Mouse (Mus musculus) megakaryocyte, adult 5-6 weeks (primary cell): ENCODE data around the gene Bri3bp. TPM values are rescaled to one million over a fixed set of nuclear protein-coding genes. Genes with fewer than 3 reads are reported as not detected.
"Not testable (repeated sequence)": the region's sequence is repeated elsewhere in the genome, so short reads cannot be mapped to it uniquely, and the experiment has no call there.

Experiments used
- ATAC-seq: 2 replicates; pipeline ENCODE4 v1.8.0; 2016; ENCODE audit warnings: mild to moderate bottlenecking, inconsistent platforms; ENCODE audit not compliant: poor library complexity, severe bottlenecking
- total RNA-seq, 2 experiments: library from RNA; stranded (forward) in 1 of 2; stranded (reverse) in 1 of 2; fragments of 153-499, 151-499 nt in 1 of 2; fragments of 221-1000, 200-1000 nt in 1 of 2; gene quantifications; 2 replicates each; pipeline versions ENCODE4 v1.2.3 to v1.2.4; 2015 to 2017

The Bri3bp gene
- total RNA-seq, 2 experiments from 2014 or later, result 19.7 to 49.2 TPM

- peak; percentile 7 for ATAC-seq
Measured at GRCm38 (mm10) chr5:125408842-125409241, 32.5 kb upstream of the Bri3bp start.

- ATAC-seq, result no peak
Measured at GRCm38 (mm10) chr5:125409348-125410090, 31.8 kb upstream of the Bri3bp start.

- ATAC-seq, result peak; percentile 69
Measured at GRCm38 (mm10) chr5:125411972-125412530, 29.3 kb upstream of the Bri3bp start.

GRCm38 (mm10) chr5:125412536-125412935, 28.8 kb upstream of the Bri3bp start:
- ATAC-seq, result peak; percentile 66

GRCm38 (mm10) chr5:125413763-125414162, 27.6 kb upstream of the Bri3bp start:
- ATAC-seq, result no peak

- ATAC-seq, result no peak
Measured at GRCm38 (mm10) chr5:125416183-125416582, 25.2 kb upstream of the Bri3bp start.

GRCm38 (mm10) chr5:125418636-125419035, 22.7 kb upstream of the Bri3bp start:
- no peak for ATAC-seq

GRCm38 (mm10) chr5:125419124-125419523, 22.2 kb upstream of the Bri3bp start:
- ATAC-seq, result peak; percentile 68

- ATAC-seq, result peak; percentile 49
Measured at GRCm38 (mm10) chr5:125425698-125426276, 15.6 kb upstream of the Bri3bp start.

GRCm38 (mm10) chr5:125426343-125426742, 15.0 kb upstream of the Bri3bp start:
- no peak for ATAC-seq

- ATAC-seq, result not testable (repeated sequence)
Measured at GRCm38 (mm10) chr5:125432324-125432723, 9.0 kb upstream of the Bri3bp start.

- peak; percentile 98 for ATAC-seq
Measured at GRCm38 (mm10) chr5:125433793-125434337, 7.5 kb upstream of the Bri3bp start, which contains the start of gene Dhx37. Gene Dhx37 (minus strand): TSS chr5:125434121.

- 0 out of 2 replicates have a peak, but pooled peaks have one; percentile 7 for ATAC-seq
Measured at GRCm38 (mm10) chr5:125434347-125434746, 7.0 kb upstream of the Bri3bp start.

GRCm38 (mm10) chr5:125440583-125441233, 660 bp upstream of the Bri3bp start:
- peak; percentile 49 for ATAC-seq

- peak; percentile 57 for ATAC-seq
Measured at GRCm38 (mm10) chr5:125442136-125442995, 998 bp downstream of the Bri3bp start.

GRCm38 (mm10) chr5:125443335-125443734, 2.0 kb downstream of the Bri3bp start:
- no peak for ATAC-seq

GRCm38 (mm10) chr5:125443915-125444314, 2.5 kb downstream of the Bri3bp start:
- no peak for ATAC-seq

GRCm38 (mm10) chr5:125444554-125444953, 3.2 kb downstream of the Bri3bp start:
- ATAC-seq, result peak; percentile 75

- no peak for ATAC-seq
Measured at GRCm38 (mm10) chr5:125446344-125446743, 5.0 kb downstream of the Bri3bp start.

GRCm38 (mm10) chr5:125448026-125448425, 6.7 kb downstream of the Bri3bp start:
- ATAC-seq, result no peak
